In the genomic region with DNA sequence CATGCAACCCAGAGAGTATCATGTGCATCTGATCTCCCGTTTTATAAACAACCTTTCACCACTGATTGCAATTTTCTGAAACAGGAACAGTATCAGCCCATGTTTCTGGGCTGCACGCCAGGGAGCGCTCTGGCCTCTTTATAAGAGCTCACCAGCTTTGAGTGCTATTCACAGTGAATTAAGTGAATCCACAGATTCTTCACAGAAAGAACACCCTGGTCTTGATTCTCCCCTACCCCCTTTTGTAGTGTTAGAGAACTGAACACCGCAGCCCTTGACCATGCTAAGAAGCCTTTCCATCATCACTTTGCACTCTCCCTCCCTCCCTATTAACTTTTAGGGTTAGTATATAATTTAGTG, we compare ENCODE assay signal across 9 mouse cellular contexts. TPM values are rescaled to one million over a fixed set of nuclear protein-coding genes. Genes with fewer than 3 reads are reported as not detected.
A peak's percentile ranks its signal among the peaks of the same experiment; 100 is the strongest.
DNase-seq lines count a peak whose midpoint lies in the region; ATAC-seq lines count a peak whose summit lies in the region.
"Had no signal": no experiment of that assay in that cellular context is flagged by ENCODE, and none has a peak within 500 bp of the region (broad histone marks: within the 10 kb centered on the region; RNA-seq: fewer than 3 reads in every experiment).

No protein-coding gene starts in this region.

- WGBS in embryonic facial prominence, embryonic 13.5 days, result 30% methylated on average over 4 of the region's 4 CpGs
- WGBS in liver, embryonic 16.5 days (ENCODE audit: insufficient replicate concordance), result 23% methylated on average over 4 of the region's 4 CpGs

- H3K4me2 ChIP-seq in embryonic facial prominence, embryonic 13.5 days, result peak overlapping the region; percentile 69
- H3K4me2 ChIP-seq in liver, embryonic 16.5 days (ENCODE audit: low read depth, low read length), result peak overlapping the region; percentile 36

- no peak; the same call in 1 of the 2 replicates for ATAC-seq in embryonic facial prominence, embryonic 13.5 days (ENCODE audit: insufficient number of reproducible peaks, insufficient read depth, low FRiP score, low TSS enrichment, low read depth)
- ATAC-seq in liver, embryonic 16.5 days (ENCODE audit: low read depth), result peak; percentile 21; the same call in 1 of the 2 replicates

- DNase-seq in lung, adult 18-20 months, result peak; percentile 58
- DNase-seq in lung, postnatal 10 days, result no peak
- peak; percentile 70 to 72 for DNase-seq in heart, postnatal 14 days
- peak; percentile 61 to 64 for DNase-seq in kidney, postnatal 25 days
- peak; percentile 17 for DNase-seq in retina, embryonic 14.5 days (ENCODE audit: low spot score)
- DNase-seq in MN1 (ENCODE audit: low spot score), result no peak
- DNase-seq: liver, embryonic 13.5 days had no signal

- H3K27ac ChIP-seq in embryonic facial prominence, embryonic 13.5 days, result peak overlapping the region; percentile 75; the same call in 1 of the 2 replicates
- H3K27ac ChIP-seq in liver, embryonic 16.5 days (ENCODE audit: low read length), result no peak overlapping the region
- H3K27ac ChIP-seq: liver, embryonic 13.5 days had no signal

- no peak overlapping the region for H3K9ac ChIP-seq in embryonic facial prominence, embryonic 13.5 days
- no peak overlapping the region for H3K9ac ChIP-seq in liver, embryonic 16.5 days (ENCODE audit: low read depth, low read length)
- H3K9ac ChIP-seq: liver, embryonic 13.5 days had no signal

- peaks cover 5% of the 10 kb centered on the region for H3K4me1 ChIP-seq in embryonic facial prominence, embryonic 13.5 days
- no peaks in the 10 kb centered on the region for H3K4me1 ChIP-seq in liver, embryonic 16.5 days (ENCODE audit: control insufficient read depth, low read depth, low read length)
- H3K4me1 ChIP-seq: liver, embryonic 13.5 days had no signal

- intact Hi-C loops in heart, postnatal 14 days (cut with DNase I), result loop anchor here (5.0 kb wide), 1 partner anchor 39 kb away; the partner anchor contains the start of gene Cyp2j6

- H3K4me3 ChIP-seq in embryonic facial prominence, embryonic 13.5 days, result peak overlapping the region; percentile 45
- H3K4me3 ChIP-seq in liver, embryonic 16.5 days (ENCODE audit: low read depth, low read length), result peak overlapping the region; percentile 34; the same call in 1 of the 2 replicates

- no peaks in the 10 kb centered on the region for H3K9me3 ChIP-seq in embryonic facial prominence, embryonic 13.5 days
- H3K9me3 ChIP-seq in liver, embryonic 16.5 days (replicated peaks; ENCODE audit: control insufficient read depth, low read length), result no peaks in the 10 kb centered on the region
- H3K9me3 ChIP-seq: liver, embryonic 13.5 days had no signal

- no peaks in the 10 kb centered on the region for H3K36me3 ChIP-seq in embryonic facial prominence, embryonic 13.5 days
- no peaks in the 10 kb centered on the region for H3K36me3 ChIP-seq in liver, embryonic 16.5 days (ENCODE audit: control insufficient read depth, insufficient read depth)
- H3K36me3 ChIP-seq: liver, embryonic 13.5 days had no signal

- H3K27me3 ChIP-seq in embryonic facial prominence, embryonic 13.5 days, result no peaks in the 10 kb centered on the region
- H3K27me3 ChIP-seq in liver, embryonic 16.5 days (ENCODE audit: control insufficient read depth, insufficient read depth, low read depth, low read length), result no peaks in the 10 kb centered on the region
- H3K27me3 ChIP-seq: liver, embryonic 13.5 days had no signal

RNA-seq across cellular contexts. Expression of gene Cyp2j9, which starts 0.4 kb away (rescaled TPM):
- polyA plus RNA-seq in embryonic facial prominence, embryonic 13.5 days (2015; fragmentation: Nextera tagmentation; extraction: Ambion mirVana), result 2.3 and 2.4 TPM in 2 replicates
- total RNA-seq in heart, postnatal 14 days (2021), result 1 to 10 TPM in 1 of 2 experiments, under 1 TPM in 1; 0.68 to 1.3 TPM
- 0.07 and 0.13 TPM in 2 replicates for polyA plus RNA-seq in liver, embryonic 16.5 days (2015; fragmentation: Nextera tagmentation; extraction: Ambion mirVana)

RNA-seq across cellular contexts. Expression of gene Cyp2j6, which starts 38.3 kb away (rescaled TPM):
- polyA plus RNA-seq in embryonic facial prominence, embryonic 13.5 days (2015; fragmentation: Nextera tagmentation; extraction: Ambion mirVana), result 7.8 and 7.9 TPM in 2 replicates
- total RNA-seq in heart, postnatal 14 days (2021), result 1 to 10 TPM; 3.7 to 4.8 TPM
- polyA plus RNA-seq in liver, embryonic 16.5 days (2015; fragmentation: Nextera tagmentation; extraction: Ambion mirVana), result 1.6 and 1.8 TPM in 2 replicates

Comparison
In these comparisons a context has a peak if more than half of its experiments do, and no peak if none do; other contexts are left out.
1. DNase-seq: peak in lung, adult 18-20 months (2 of 2), heart, postnatal 14 days (2 of 2), kidney, postnatal 25 days (2 of 2) and retina, embryonic 14.5 days (single experiment); none in lung, postnatal 10 days (single experiment) and MN1 (single experiment).